Comparison of ENCODE assay signal across 9 mouse cellular contexts in genomic region chr9:52678179-52678838, GRCm38 (mm10). TPM values are rescaled to one million over a fixed set of nuclear protein-coding genes. Genes with fewer than 3 reads are reported as not detected.
DNase-seq lines count a peak whose midpoint lies in the region; ATAC-seq and TF ChIP-seq lines count a peak whose summit lies in the region.
"Had no signal": no experiment of that assay in that cellular context is flagged by ENCODE, and none has a peak within 500 bp of the region (broad histone marks: within the 10 kb centered on the region; RNA-seq: fewer than 3 reads in every experiment).

No protein-coding gene starts in this region.

- no peak for ATAC-seq in forebrain, embryonic 12.5 days (ENCODE audit: low FRiP score)
- ATAC-seq in midbrain, embryonic 13.5 days: peak; percentile 50

- TF ChIP-seq CTCF in cerebellum, adult 2 months (IDR thresholded peaks at IDR 0.05; ENCODE audit: borderline replicate concordance, insufficient read depth, low read depth, low read length): no peak
- no peak for TF ChIP-seq CTCF in ES-Bruce4 (IDR thresholded peaks at IDR 0.05; ENCODE audit: low read depth, low read length)

- H3K4me2 ChIP-seq in forebrain, embryonic 12.5 days: peak overlapping the region; percentile 95
- H3K4me2 ChIP-seq in midbrain, embryonic 13.5 days (replicated peaks): peak overlapping the region; percentile 83

- H3K27ac ChIP-seq in cerebellum, adult 2 months (ENCODE audit: insufficient read depth, low read length): no peak overlapping the region
- H3K27ac ChIP-seq in ES-Bruce4 (ENCODE audit: insufficient read depth, low read length): no peak overlapping the region
- no peak overlapping the region for H3K27ac ChIP-seq in forebrain, embryonic 12.5 days
- peak overlapping the region; percentile 73 for H3K27ac ChIP-seq in midbrain, embryonic 13.5 days
- H3K27ac ChIP-seq: macrophage had no signal

- TF ChIP-seq EP300 in ES-Bruce4 (IDR thresholded peaks at IDR 0.05; ENCODE audit: insufficient read depth, low read depth, low read length): no peak

- no peaks in the 10 kb centered on the region for H3K36me3 ChIP-seq in ES-Bruce4 (ENCODE audit: control insufficient read depth, insufficient read depth, low read length, poor library complexity, severe bottlenecking)
- no peaks in the 10 kb centered on the region for H3K36me3 ChIP-seq in forebrain, embryonic 12.5 days (replicated peaks)
- no peaks in the 10 kb centered on the region for H3K36me3 ChIP-seq in midbrain, embryonic 13.5 days

- H3K9me3 ChIP-seq in ES-Bruce4 (replicated peaks; ENCODE audit: control insufficient read depth, insufficient read depth, low read length, poor library complexity, severe bottlenecking): no peaks in the 10 kb centered on the region
- H3K9me3 ChIP-seq in forebrain, embryonic 12.5 days: no peaks in the 10 kb centered on the region
- H3K9me3 ChIP-seq in midbrain, embryonic 13.5 days: no peaks in the 10 kb centered on the region

- peak; percentile 14 to 34 for DNase-seq in cerebellum, adult 2 months
- no peak for DNase-seq in cerebellum, adult 9-10 months
- DNase-seq in kidney, postnatal 4 days: peak; percentile 7
- no peak for DNase-seq in thymus, postnatal 14 days
- no peak for DNase-seq in T-cell, adult 2 months (ENCODE audit: low spot score)

- peaks cover 6% of the 10 kb centered on the region; the same call in 1 of the 2 replicates for H3K4me1 ChIP-seq in cerebellum, adult 2 months (ENCODE audit: control insufficient read depth, insufficient read depth, low read length)
- H3K4me1 ChIP-seq in ES-Bruce4 (ENCODE audit: control insufficient read depth, insufficient read depth, low read length): no peaks in the 10 kb centered on the region
- H3K4me1 ChIP-seq in forebrain, embryonic 12.5 days: peaks cover 21% of the 10 kb centered on the region
- H3K4me1 ChIP-seq in midbrain, embryonic 13.5 days (replicated peaks): peaks cover 25% of the 10 kb centered on the region

- no peak overlapping the region for H3K9ac ChIP-seq in ES-Bruce4 (ENCODE audit: low read depth, poor library complexity, severe bottlenecking)
- peak overlapping the region; percentile 52 for H3K9ac ChIP-seq in forebrain, embryonic 12.5 days
- H3K9ac ChIP-seq in midbrain, embryonic 13.5 days (replicated peaks): peak overlapping the region; percentile 74

- peak overlapping the region; percentile 43 for H3K4me3 ChIP-seq in cerebellum, adult 2 months (replicated peaks; ENCODE audit: insufficient read depth, low read depth, low read length)
- H3K4me3 ChIP-seq in ES-Bruce4 (ENCODE audit: low read depth, low read length): peak overlapping the region; percentile 94
- peak overlapping the region; percentile 53 for H3K4me3 ChIP-seq in forebrain, embryonic 12.5 days (replicated peaks)
- H3K4me3 ChIP-seq in midbrain, embryonic 13.5 days (replicated peaks): peak overlapping the region; percentile 68

- no peaks in the 10 kb centered on the region; the same call in 1 of the 2 replicates for H3K27me3 ChIP-seq in cerebellum, adult 2 months (ENCODE audit: control insufficient read depth, insufficient read depth, low read length)
- peaks cover 8% of the 10 kb centered on the region for H3K27me3 ChIP-seq in ES-Bruce4 (ENCODE audit: control insufficient read depth, insufficient read depth, low read length, poor library complexity, severe bottlenecking)
- H3K27me3 ChIP-seq in forebrain, embryonic 12.5 days: peaks cover 43% of the 10 kb centered on the region
- peaks cover 31% of the 10 kb centered on the region for H3K27me3 ChIP-seq in midbrain, embryonic 13.5 days

- WGBS in cerebellum, adult 2 months: under 1% methylated on average over 28 of the region's 28 CpGs
- under 1% methylated on average over 27 of the region's 28 CpGs for WGBS in forebrain, embryonic 12.5 days
- WGBS in midbrain, embryonic 13.5 days: under 1% methylated on average over 28 of the region's 28 CpGs

- TF ChIP-seq POLR2A in cerebellum, adult 2 months (IDR thresholded peaks at IDR 0.05; ENCODE audit: borderline replicate concordance, insufficient read depth, low read length): no peak
- no peak for TF ChIP-seq POLR2A in ES-Bruce4 (IDR thresholded peaks at IDR 0.05; ENCODE audit: insufficient read depth, low read length)

RNA-seq across cellular contexts. Expression of gene AI593442, which starts 1.3 kb away (rescaled TPM):
- 22.5 and 28.1 TPM in 2 replicates for polyA plus RNA-seq in cerebellum, adult 2 months (2012; rRNA removed)
- 0.15 TPM in 1 of 2 replicates, not detected in the other for polyA plus RNA-seq in ES-Bruce4 (2011; ENCODE audit: insufficient read depth, insufficient read length, low read depth, missing spikeins)
- polyA plus RNA-seq in forebrain, embryonic 12.5 days (2016; fragmentation: Nextera tagmentation; extraction: Ambion mirVana): 2.1 and 2.3 TPM in 2 replicates
- polyA plus RNA-seq in midbrain, embryonic 13.5 days (2015; fragmentation: Nextera tagmentation; extraction: Ambion mirVana): 22.6 and 23.0 TPM in 2 replicates
- polyA plus RNA-seq: macrophage had no signal

Comparison
In these comparisons a context has a peak if more than half of its experiments do, and no peak if none do; other contexts are left out.
1. DNase-seq: peak in cerebellum, adult 2 months (2 of 2) and kidney, postnatal 4 days (2 of 2); none in cerebellum, adult 9-10 months (single experiment), thymus, postnatal 14 days (single experiment) and T-cell, adult 2 months (single experiment).
2. H3K4me3 ChIP-seq: peak in every context shown above with its lines; median percentile 94 in ES-Bruce4; 68 in midbrain, embryonic 13.5 days; 53 in forebrain, embryonic 12.5 days; 43 in cerebellum, adult 2 months.